In the genomic region with DNA sequence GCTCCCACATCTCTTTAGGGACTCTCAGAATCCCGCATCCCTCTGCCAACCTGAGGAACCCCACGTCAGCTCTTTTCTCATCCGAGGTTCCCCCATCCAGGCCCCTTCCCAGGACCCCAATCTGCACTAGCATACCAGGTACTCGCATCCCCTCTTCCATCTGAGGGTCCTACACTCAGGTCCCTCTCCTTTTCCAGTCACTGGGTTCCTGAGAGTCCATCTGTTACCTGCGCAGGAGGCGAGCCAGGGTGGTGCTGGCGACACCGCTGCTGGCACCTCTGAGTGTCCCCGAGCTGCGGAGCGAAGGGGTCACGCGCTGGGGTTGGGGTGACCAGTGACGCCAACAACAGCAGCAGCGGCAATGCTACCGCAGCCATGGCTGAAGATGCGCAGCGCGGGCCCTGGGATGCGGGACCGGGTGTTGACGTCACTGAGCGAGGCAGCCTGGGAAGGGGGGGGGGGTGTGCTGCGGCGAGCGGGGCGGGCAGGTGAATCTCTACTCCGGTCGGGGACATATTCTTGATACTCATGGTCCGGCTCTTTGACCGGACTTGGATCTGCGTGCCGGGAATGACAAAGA, we compare ENCODE assay signal across 8 mouse cellular contexts. TPM values are rescaled to one million over a fixed set of nuclear protein-coding genes. Genes with fewer than 3 reads are reported as not detected.
DNase-seq lines count a peak whose midpoint lies in the region; ATAC-seq and TF ChIP-seq lines count a peak whose summit lies in the region.

A gene (minus strand): TSS at position 418 of the 580 bp plus-strand sequence.

- no peak for TF ChIP-seq CTCF in spleen, adult 2 months (IDR thresholded peaks at IDR 0.05; ENCODE audit: extremely low read depth, insufficient read depth, insufficient read length, insufficient replicate concordance)
- no peak for TF ChIP-seq CTCF in intestine, postnatal 0 days (IDR thresholded peaks at IDR 0.05; ENCODE audit: low read depth)

- DNase-seq in adrenal gland, postnatal 25 days = no peak
- no peak for DNase-seq in adrenal gland, postnatal 4 days (ENCODE audit: low spot score in 2 of 2)
- DNase-seq in spleen, adult 2 months (ENCODE audit: low read depth in 1 of 2, low spot score in 2 of 2) = no peak
- DNase-seq in spleen, adult 12 weeks (ENCODE audit: low spot score) = no peak
- DNase-seq in urinary bladder, adult 18-20 months (ENCODE audit: low spot score in 2 of 2) = no peak

- peak within 1 kb of the TSS; percentile 15 for H3K4me3 ChIP-seq in spleen, adult 2 months (ENCODE audit: extremely low read depth, insufficient read depth, insufficient read length)
- peak within 1 kb of the TSS; percentile 39 for H3K4me3 ChIP-seq in intestine, postnatal 0 days (ENCODE audit: low read depth, low read length)
- peak within 1 kb of the TSS; percentile 47 for H3K4me3 ChIP-seq in midbrain, embryonic 12.5 days

- H3K4me2 ChIP-seq in intestine, postnatal 0 days (replicated peaks; ENCODE audit: low read depth) = peak within 1 kb of the TSS; percentile 65
- H3K4me2 ChIP-seq in midbrain, embryonic 12.5 days (replicated peaks) = peak within 1 kb of the TSS; percentile 66

- no peaks in the 10 kb centered on the region for H3K36me3 ChIP-seq in spleen, adult 2 months (ENCODE audit: control insufficient read depth, insufficient read depth, low read length)
- no peaks in the 10 kb centered on the region for H3K36me3 ChIP-seq in intestine, postnatal 0 days (ENCODE audit: control insufficient read depth, insufficient read depth)
- no peaks in the 10 kb centered on the region for H3K36me3 ChIP-seq in midbrain, embryonic 12.5 days

- ATAC-seq in intestine, postnatal 0 days = no peak
- ATAC-seq in midbrain, embryonic 12.5 days (ENCODE audit: low FRiP score, low read depth) = peak; percentile 35
- ATAC-seq in activated CD4-positive, CD25-positive, alpha-beta regulatory T cell, adult 4 months = no peak

- H3K9me3 ChIP-seq in intestine, postnatal 0 days (ENCODE audit: control insufficient read depth) = no peaks in the 10 kb centered on the region
- no peaks in the 10 kb centered on the region for H3K9me3 ChIP-seq in midbrain, embryonic 12.5 days

- TF ChIP-seq POLR2A in spleen, adult 2 months (IDR thresholded peaks at IDR 0.05; ENCODE audit: low read depth, low read length) = no peak

- peaks cover 7% of the 10 kb centered on the region for H3K4me1 ChIP-seq in spleen, adult 2 months (ENCODE audit: control insufficient read depth, insufficient read depth, insufficient read length)
- H3K4me1 ChIP-seq in intestine, postnatal 0 days (replicated peaks; ENCODE audit: control insufficient read depth, insufficient read depth, low read length) = peaks cover 6% of the 10 kb centered on the region; the same call in 1 of the 2 replicates
- H3K4me1 ChIP-seq in midbrain, embryonic 12.5 days = peaks cover 29% of the 10 kb centered on the region

- H3K27me3 ChIP-seq in spleen, adult 2 months (ENCODE audit: control insufficient read depth, insufficient read depth, low read length) = peaks cover 28% of the 10 kb centered on the region
- peaks cover 76% of the 10 kb centered on the region for H3K27me3 ChIP-seq in intestine, postnatal 0 days (replicated peaks; ENCODE audit: control insufficient read depth, insufficient read depth, low read length)
- H3K27me3 ChIP-seq in midbrain, embryonic 12.5 days = peaks cover 98% of the 10 kb centered on the region

- H3K27ac ChIP-seq in spleen, adult 2 months (ENCODE audit: insufficient read depth, low read length) = no peak within 1 kb of the TSS
- no peak within 1 kb of the TSS for H3K27ac ChIP-seq in intestine, postnatal 0 days (ENCODE audit: low read depth, low read length)
- H3K27ac ChIP-seq in midbrain, embryonic 12.5 days (replicated peaks) = no peak within 1 kb of the TSS

- 49% methylated on average over 33 of the region's 33 CpGs for WGBS in spleen, adult 2 months
- 8% methylated on average over 33 of the region's 33 CpGs for WGBS in intestine, postnatal 0 days
- 5% methylated on average over 31 of the region's 33 CpGs for WGBS in midbrain, embryonic 12.5 days

- H3K9ac ChIP-seq in intestine, postnatal 0 days (ENCODE audit: low read depth, low read length) = no peak within 1 kb of the TSS
- H3K9ac ChIP-seq in midbrain, embryonic 12.5 days (replicated peaks) = peak within 1 kb of the TSS; percentile 68

RNA-seq across cellular contexts. Expression of the gene that starts here (rescaled TPM):
- 10.1 and 10.2 TPM in 2 replicates for total RNA-seq in adrenal gland, postnatal 25 days (2021)
- 1 to 10 TPM; 3.6 to 5.0 TPM for total RNA-seq in adrenal gland, postnatal 4 days (2021)
- polyA plus RNA-seq in spleen, adult 2 months (2012; rRNA removed) = 0.14 TPM in 1 of 2 replicates, not detected in the other
- 2.3 and 2.4 TPM in 2 replicates for polyA plus RNA-seq in intestine, postnatal 0 days (2015; fragmentation: Nextera tagmentation; extraction: Ambion mirVana)
- 19.3 and 21.7 TPM in 2 replicates for polyA plus RNA-seq in midbrain, embryonic 12.5 days (2016; fragmentation: Nextera tagmentation; extraction: Ambion mirVana)
- polyA plus RNA-seq in activated CD4-positive, CD25-positive, alpha-beta regulatory T cell, adult 4 months (2017; shearing (Covaris generic)) = under 1 TPM in 1 of 2 experiments, not detected in 1; 0.22 TPM
